Mouse (Mus musculus) heart, embryonic 13.5 days (tissue): ENCODE data around the gene Gm9887. TPM values are rescaled to one million over a fixed set of nuclear protein-coding genes. Genes with fewer than 3 reads are reported as not detected.

Experiments used
- ATAC-seq: fragments of 200-750 bp; cut with Nextera tagmentation; 2 replicates; pipeline ENCODE4 v1.8.0; 2017; ENCODE audit warnings: moderate TSS enrichment; ENCODE audit not compliant: insufficient number of reproducible peaks, low FRiP score, low TSS enrichment; ENCODE audit errors: extremely low read depth
- H3K27ac ChIP-seq: fragments of 300-500 bp; sonication (generic); replicated peaks from 2 replicates; pipeline ENCODE4 v1.5.1; 2015; ENCODE audit warnings: moderate library complexity, mild to moderate bottlenecking, inconsistent platforms
- H3K27me3 ChIP-seq: fragments of 300-500 bp; sonication (generic); replicated peaks from 2 replicates; pipeline ENCODE4 v1.6.1; 2015; ENCODE audit warnings: mild to moderate bottlenecking, inconsistent platforms
- H3K36me3 ChIP-seq: fragments of 300-500 bp; sonication (generic); 2 replicates; pipeline ENCODE4 v1.6.1; 2015; ENCODE audit warnings: mild to moderate bottlenecking, inconsistent platforms
- H3K4me1 ChIP-seq: fragments of 300-500 bp; sonication (generic); 2 replicates; pipeline ENCODE4 v1.6.1; 2015; ENCODE audit warnings: inconsistent platforms
- H3K4me2 ChIP-seq: fragments of 300-500 bp; sonication (generic); 2 replicates; pipeline ENCODE4 v1.6.1; 2015; ENCODE audit warnings: inconsistent platforms, mild to moderate bottlenecking, moderate library complexity
- H3K4me3 ChIP-seq: fragments of 300-500 bp; sonication (generic); 2 replicates; pipeline ENCODE4 v1.5.1; 2015; ENCODE audit warnings: moderate library complexity, mild to moderate bottlenecking, inconsistent platforms
- H3K9ac ChIP-seq: fragments of 300-500 bp; sonication (generic); 2 replicates; pipeline ENCODE4 v1.6.1; 2015; ENCODE audit warnings: inconsistent platforms, mild to moderate bottlenecking, moderate library complexity
- H3K9me3 ChIP-seq: fragments of 300-500 bp; sonication (generic); 2 replicates; pipeline ENCODE4 v1.6.1; 2016; ENCODE audit warnings: inconsistent platforms
- WGBS: fragments of 180-500 bp; shearing (Covaris S2); methylation state at CpG from one replicate; pipeline ENCODE4 v1.1.7; 2015; ENCODE audit warnings: mixed read lengths; 5-methylcytosine and 5-hydroxymethylcytosine counted together
- microRNA-seq: library from miRNA; unstranded; fragments of <30 nt; microRNA quantifications from one replicate; pipeline ENCODE4, GENCODE M21; 2016
- polyA plus RNA-seq: library from polyadenylated mRNA; unstranded; fragments of >200 nt; fragmentation: Nextera tagmentation; extraction: Ambion mirVana; gene quantifications from 2 replicates; pipeline ENCODE4 v1.2.1, GENCODE M21; 2015

Gene Gm9887
- polyA plus RNA-seq, 1 experiment from 2014 or later: 0.94 TPM

- H3K4me1 ChIP-seq: no peaks in the 10 kb centered on the region
- H3K27ac ChIP-seq: no peak overlapping the region
- no peak overlapping the region for H3K4me3 ChIP-seq
- H3K36me3 ChIP-seq: peaks cover 88% of the 10 kb centered on the region
- no peak overlapping the region for H3K9ac ChIP-seq
- no peak overlapping the region for H3K4me2 ChIP-seq
- no peaks in the 10 kb centered on the region for H3K27me3 ChIP-seq
- 90% methylated on average over 2 of the region's 2 CpGs for WGBS
- ATAC-seq: no peak
- H3K9me3 ChIP-seq: no peaks in the 10 kb centered on the region
Measured at GRCm38 (mm10) chr12:69349928-69350327, 22.3 kb downstream of the Gm9887 start.

GRCm38 (mm10) chr12:69333547-69333946 is 38.7 kb downstream of the Gm9887 start:
- peaks cover 85% of the 10 kb centered on the region for H3K36me3 ChIP-seq
- H3K4me2 ChIP-seq: no peak overlapping the region
- H3K4me3 ChIP-seq: no peak overlapping the region
- 87% methylated on average over 2 of the region's 2 CpGs for WGBS
- no peak for ATAC-seq
- H3K9me3 ChIP-seq: no peaks in the 10 kb centered on the region
- no peaks in the 10 kb centered on the region for H3K27me3 ChIP-seq
- H3K9ac ChIP-seq: no peak overlapping the region
- no peaks in the 10 kb centered on the region for H3K4me1 ChIP-seq
- no peak overlapping the region for H3K27ac ChIP-seq

GRCm38 (mm10) chr12:69332147-69332546 is 40.1 kb downstream of the Gm9887 start:
- Histone ChIP-seq H3K27ac (no peak overlapping the region), H3K36me3 (peaks cover 84% of the 10 kb centered on the region)
- WGBS: 79% methylated on average over 1 of the region's 1 CpGs

GRCm38 (mm10) chr12:69331187-69331586 is 41.1 kb downstream of the Gm9887 start:
- Histone ChIP-seq H3K4me1 (no peaks in the 10 kb centered on the region), H3K9ac (no peak overlapping the region), H3K4me3 (no peak overlapping the region), H3K9me3 (no peaks in the 10 kb centered on the region), H3K27me3 (no peaks in the 10 kb centered on the region), H3K27ac (no peak overlapping the region), H3K4me2 (no peak overlapping the region), H3K36me3 (peaks cover 85% of the 10 kb centered on the region)
- ATAC-seq: no peak
- 93% methylated on average over 3 of the region's 3 CpGs for WGBS

More at GRCm38 (mm10) chr12:69332147-69332546, 40.1 kb downstream of the Gm9887 start:
- H3K27me3 ChIP-seq: no peaks in the 10 kb centered on the region
- no peaks in the 10 kb centered on the region for H3K4me1 ChIP-seq
- H3K9me3 ChIP-seq: no peaks in the 10 kb centered on the region
- H3K4me3 ChIP-seq: no peak overlapping the region
- no peak overlapping the region for H3K4me2 ChIP-seq
- no peak for ATAC-seq
- no peak overlapping the region for H3K9ac ChIP-seq

Small RNAs within 50 kb of the gene (microRNA-seq; reads per million reads assigned to microRNA genes)
- not detected for gene Gm47299
- not detected for gene Gm47305

Other genes starting within 250 kb of the Gm9887 start
- 1,386 and 1,427 TPM in 2 replicates for gene Rps29, start 213.3 kb downstream of the Gm9887 start, polyA plus RNA-seq
- gene Lrr1, start 203.6 kb downstream of the Gm9887 start, polyA plus RNA-seq: 12.8 and 18.0 TPM in 2 replicates
- 471 and 531 TPM in 2 replicates for gene Rpl36al, start 188.4 kb downstream of the Gm9887 start, polyA plus RNA-seq
- gene Mgat2, start 188.3 kb downstream of the Gm9887 start, polyA plus RNA-seq: 36.5 and 36.8 TPM in 2 replicates
- 19.0 and 20.5 TPM in 2 replicates for gene Gm49383, start 175.4 kb downstream of the Gm9887 start, polyA plus RNA-seq
- gene Dnaaf2, start 174.0 kb downstream of the Gm9887 start, polyA plus RNA-seq: 6.4 and 6.8 TPM in 2 replicates
- 14.2 and 20.8 TPM in 2 replicates for gene Gm49384, start 168.2 kb downstream of the Gm9887 start, polyA plus RNA-seq
- gene Pole2, start 144.3 kb downstream of the Gm9887 start, polyA plus RNA-seq: 14.6 and 18.5 TPM in 2 replicates
- gene Klhdc1, start 131.3 kb downstream of the Gm9887 start, polyA plus RNA-seq: 8.6 and 9.8 TPM in 2 replicates
- gene Klhdc2, start 75.8 kb downstream of the Gm9887 start, polyA plus RNA-seq: 118 and 123 TPM in 2 replicates
- gene Nemf, start 15.3 kb downstream of the Gm9887 start, polyA plus RNA-seq: 56.4 and 64.7 TPM in 2 replicates
- 31.5 and 31.9 TPM in 2 replicates for gene Arf6, start 308 bp downstream of the Gm9887 start, polyA plus RNA-seq
- gene Vcpkmt, start 210.6 kb upstream of the Gm9887 start, polyA plus RNA-seq: 16.3 and 19.6 TPM in 2 replicates